Mouse (Mus musculus) thymus, postnatal 4 days (tissue): Measurements from ENCODE around the gene Msln.

Source experiments
- DNase-seq: peaks from one replicate; pipeline ENCODE4 v3.0.0; 2021

The Msln gene

DNA sequence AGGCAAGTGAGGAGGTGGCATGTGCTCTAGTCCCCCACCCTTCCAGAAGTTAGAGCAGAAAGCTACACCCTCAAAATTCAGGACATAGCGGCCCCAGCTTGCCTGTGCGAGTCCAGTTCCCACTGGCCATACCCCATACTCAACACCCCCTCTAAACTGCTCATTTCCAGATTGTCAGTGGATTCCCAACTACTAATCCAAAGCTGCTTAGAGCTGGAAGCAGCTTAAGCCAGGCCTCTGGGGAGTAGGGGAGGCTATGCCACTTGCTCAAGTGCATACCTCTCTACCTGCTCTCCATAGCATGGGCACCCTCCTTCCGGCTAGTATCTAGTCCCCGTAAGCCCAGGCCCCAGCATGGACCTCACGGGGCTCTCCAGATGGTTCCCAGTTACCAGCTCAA lies 32.7 kb downstream of the Msln start:
- no peak for DNase-seq

DNA sequence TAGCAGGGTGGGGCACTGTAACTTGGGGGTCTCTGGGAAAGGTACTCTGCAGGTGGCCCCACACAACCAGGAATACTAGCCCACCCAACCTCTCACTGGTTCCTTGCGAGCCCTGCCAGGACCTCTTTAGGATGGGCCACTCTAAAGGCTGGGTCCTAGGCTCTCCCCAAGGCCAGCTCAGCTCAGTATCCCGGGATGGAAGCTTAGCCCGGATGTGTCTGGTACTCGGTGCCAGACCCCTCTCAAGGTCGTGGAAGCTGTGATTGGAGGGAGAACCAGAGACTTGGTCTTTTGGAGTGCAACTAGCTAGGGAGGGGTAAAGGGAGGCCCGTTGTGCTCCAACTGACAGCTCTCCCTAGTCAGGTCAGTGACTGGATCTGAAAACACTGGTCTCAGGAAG lies 36.5 kb downstream of the Msln start:
- DNase-seq = no peak

DNA sequence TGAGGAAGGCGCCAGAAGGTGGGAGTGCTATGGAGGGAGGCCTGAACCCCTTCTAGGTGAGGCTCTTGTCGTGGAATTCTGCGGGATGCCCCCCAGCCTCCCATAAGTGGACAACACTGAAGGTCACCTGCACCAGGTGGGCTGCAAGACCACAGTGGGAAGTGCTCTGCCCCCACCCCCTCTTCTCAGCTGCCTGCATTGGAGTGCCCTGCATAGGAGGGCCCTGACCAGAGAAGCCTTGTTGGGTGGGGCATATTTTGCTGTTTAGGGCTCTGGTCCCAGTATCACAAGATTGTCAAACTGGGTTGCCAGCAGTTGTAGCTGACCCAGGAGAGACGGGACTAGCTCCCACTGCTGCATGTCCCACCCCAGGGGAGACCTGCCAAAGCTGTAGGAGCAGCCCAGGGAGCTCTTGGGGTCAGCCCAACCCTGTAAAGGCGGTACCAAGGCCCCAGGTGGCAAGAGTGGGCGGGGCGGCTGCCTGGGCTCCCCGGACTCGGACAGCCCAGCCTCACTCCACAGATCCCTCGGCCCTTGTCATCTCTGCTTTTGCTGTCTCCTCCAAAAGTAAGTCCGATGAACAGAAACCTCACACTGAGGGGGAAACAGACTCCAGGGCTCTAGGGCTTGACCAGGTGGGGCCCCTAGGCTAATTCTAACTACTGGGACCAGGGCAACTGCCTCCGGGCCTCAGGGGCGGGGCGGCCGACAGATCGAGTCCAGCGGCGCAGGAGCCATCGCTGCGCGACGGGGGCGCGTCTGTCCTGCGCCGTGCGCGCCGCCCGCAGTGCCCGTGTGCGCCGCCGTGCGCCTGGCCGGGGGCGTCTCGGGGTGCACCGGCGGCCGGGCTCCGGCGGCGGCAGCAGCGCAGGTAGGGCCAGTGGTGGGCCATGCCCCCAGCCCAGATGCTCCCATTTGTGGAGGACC lies 37.2 kb downstream of the Msln start, which contains the start of gene Gng13:
Gene Gng13 (plus strand): TSS at position 461 of the 927 bp plus-strand sequence.
- no peak for DNase-seq

DNA sequence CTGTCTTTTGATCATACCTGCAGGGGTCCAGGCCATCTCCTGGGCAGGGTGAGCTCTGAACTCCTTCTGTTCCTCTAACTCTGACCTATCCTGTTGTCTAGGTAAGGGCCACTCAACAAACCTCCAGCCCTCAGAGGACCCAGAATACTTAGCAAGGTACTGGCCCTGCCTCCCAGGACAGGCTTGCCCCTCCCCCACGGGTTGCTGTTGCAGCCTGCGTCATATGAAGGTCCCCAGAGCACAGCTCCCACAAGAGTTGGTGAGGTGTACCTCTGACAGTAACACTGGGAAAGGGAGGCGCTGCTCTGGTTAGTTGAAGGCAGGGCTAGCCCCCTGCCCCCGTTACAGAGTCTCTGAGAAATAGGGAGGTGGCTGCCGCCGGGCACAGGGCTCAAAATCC lies 38.0 kb downstream of the Msln start:
- no peak for DNase-seq

DNA sequence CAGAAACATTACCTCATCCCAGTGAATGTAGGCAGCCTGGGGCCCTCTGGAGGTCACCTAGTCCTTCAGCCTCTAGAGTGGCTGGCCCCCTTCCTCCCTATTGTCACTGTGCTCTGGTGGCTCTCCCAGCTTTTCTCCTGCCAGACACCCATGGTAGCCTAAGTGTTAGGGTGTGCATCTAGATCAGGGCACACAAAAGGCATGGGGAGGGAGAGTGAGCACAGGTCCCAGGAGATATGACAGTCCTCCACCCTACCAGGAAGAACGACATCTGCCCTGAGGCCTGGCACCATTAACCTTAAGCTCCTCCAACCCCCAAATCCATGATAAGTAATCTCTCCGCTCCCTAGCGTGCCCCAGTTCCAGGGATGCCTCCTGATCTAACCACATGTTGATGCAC lies 38.6 kb downstream of the Msln start:
- DNase-seq = no peak

DNA sequence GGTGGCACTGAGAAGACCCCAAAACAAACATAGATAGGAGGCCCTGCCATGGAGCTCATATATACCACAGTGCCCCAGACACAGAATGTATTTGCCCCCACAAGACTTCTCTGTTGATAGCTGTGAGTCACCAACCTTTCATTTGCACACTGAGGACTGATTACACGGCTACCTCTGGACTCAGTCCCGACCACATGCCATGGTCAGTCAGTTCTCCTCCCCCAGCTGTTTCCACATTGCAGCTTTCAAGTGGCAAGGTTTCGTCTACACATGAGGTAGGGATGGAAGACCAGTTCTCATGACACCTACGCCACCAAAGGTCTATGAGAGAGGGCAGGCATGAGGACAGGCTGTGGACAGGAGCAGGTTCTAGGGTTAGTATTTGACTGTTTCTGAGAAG lies 43.0 kb downstream of the Msln start:
- no peak for DNase-seq

DNA sequence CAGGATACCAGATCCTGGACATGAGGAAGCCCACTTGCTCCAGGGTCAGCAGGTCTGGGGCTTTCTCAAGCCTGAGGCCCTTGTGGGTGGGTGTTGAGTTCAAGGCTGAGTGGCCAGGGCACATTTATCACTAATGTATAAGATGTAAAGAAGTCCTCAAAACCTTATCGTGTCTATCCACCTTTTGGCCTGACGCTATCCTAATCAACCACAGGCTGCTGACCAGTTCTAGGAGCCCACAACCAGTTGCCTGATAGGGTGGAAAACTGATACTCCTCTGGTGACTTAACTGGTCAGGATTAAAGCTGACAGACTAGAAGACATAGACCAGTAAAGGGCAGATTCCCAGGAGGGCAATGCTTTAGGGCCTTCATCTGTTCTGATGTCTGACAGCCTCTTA lies 44.2 kb downstream of the Msln start:
- no peak for DNase-seq

DNA sequence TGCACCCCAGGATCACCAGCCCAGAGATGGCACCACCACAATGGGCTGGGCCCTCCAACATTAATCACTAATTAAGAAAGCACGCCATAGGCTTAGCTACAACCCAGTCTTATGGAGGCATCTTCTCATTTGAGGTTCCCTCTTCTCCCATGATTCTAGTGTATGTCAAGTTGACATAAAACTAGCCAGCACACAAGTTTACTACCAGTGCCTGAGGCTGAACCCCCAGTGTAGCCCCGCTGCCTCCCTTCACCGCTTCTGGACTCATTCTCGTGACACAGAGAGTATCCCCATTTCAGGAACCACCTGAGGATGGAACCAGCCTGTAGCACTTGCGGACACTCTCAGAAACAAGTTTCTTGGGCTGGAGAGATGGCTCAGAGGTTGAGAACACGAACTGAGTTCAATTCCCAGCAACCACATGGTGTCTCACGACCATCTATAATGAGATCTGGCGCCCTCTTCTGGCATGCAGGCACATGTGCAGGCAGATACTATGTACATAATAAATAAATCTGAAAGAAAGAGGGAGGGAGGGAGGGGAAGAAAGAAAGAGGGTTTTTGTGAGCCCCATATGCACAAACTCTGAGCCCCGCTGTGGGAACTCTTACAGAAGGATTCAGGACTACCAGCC lies 53.2 kb downstream of the Msln start:
- DNase-seq = peak; percentile 55
